Mouse (Mus musculus): Measurements from ENCODE around the gene Abhd12.

- TF ChIP-seq CTCF (IDR thresholded peaks at IDR 0.05; ENCODE audit: low read depth) = no peak
- TF ChIP-seq EP300 (optimal IDR thresholded peaks at IDR 0.05) = no peak
Measured at GRCm38 (mm10) chr2:150930806-150931205, 26.3 kb upstream of the Abhd12 start.

Measured in stomach, postnatal 0 days (tissue).